Mouse (Mus musculus) liver, adult (tissue): ENCODE data around the gene Ppp1r37.

Experiments used
- GATA4 ChIP-seq: IDR thresholded peaks from 2 replicates; pipeline ENCODE4 v1.6.1; 2014; ENCODE audit warnings: mild to moderate bottlenecking, low read length; ENCODE audit not compliant: insufficient replicate concordance

Ppp1r37 gene

GRCm38 (mm10) chr7:19523017-19523756, 39.7 kb downstream of the Ppp1r37 start:
- TF ChIP-seq GATA4 = no peak

DNA sequence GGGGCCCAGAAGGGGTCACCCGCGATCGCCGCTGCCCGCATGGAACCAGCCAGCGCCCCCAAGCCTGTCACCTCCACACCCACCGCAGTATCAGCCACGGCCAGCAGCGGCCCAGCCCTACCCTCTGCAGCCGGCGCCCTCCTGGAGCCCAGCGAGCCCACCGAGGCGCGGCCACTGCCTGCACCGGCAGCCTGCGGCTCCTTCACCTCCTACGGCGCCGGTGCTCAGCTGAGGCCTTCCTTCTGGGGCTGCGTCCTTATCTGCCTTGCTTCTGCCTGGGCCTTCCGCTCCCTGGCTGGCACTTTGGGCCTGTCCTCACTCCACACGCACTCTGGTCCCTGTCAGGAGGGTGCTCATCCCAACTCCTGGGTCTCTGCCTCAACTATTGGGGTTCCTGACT, 42.8 kb downstream of the Ppp1r37 start:
- TF ChIP-seq GATA4 = no peak

GRCm38 (mm10) chr7:19517652-19518365, 45.1 kb downstream of the Ppp1r37 start, which contains the start of gene Nkpd1:
Nkpd1 (plus strand) TSS chr7:19517838.
- no peak for TF ChIP-seq GATA4

- no peak for TF ChIP-seq GATA4
These were observed 50.5 kb downstream of the Ppp1r37 start for GRCm38 (mm10) chr7:19512353-19512752.

DNA sequence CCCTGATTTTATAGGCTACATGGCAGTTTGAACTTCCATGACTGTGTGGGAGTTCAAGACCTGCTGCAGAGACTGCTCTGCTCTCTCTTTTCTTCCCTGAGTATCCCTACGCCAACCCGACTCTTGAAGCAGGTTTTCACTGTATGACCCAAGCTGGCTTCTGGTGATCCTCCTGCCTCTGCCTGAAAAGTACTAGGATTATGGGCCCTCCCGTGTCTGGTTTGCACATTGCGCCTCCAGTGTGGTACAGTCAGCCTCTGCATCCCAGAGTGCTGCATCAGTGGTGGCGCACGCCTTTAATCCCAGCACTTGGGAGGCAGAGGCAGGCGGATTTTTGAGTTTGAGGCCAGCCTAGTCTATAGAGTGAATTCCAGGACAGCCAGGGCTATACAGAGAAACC, 53.1 kb downstream of the Ppp1r37 start:
- no peak for TF ChIP-seq GATA4

DNA sequence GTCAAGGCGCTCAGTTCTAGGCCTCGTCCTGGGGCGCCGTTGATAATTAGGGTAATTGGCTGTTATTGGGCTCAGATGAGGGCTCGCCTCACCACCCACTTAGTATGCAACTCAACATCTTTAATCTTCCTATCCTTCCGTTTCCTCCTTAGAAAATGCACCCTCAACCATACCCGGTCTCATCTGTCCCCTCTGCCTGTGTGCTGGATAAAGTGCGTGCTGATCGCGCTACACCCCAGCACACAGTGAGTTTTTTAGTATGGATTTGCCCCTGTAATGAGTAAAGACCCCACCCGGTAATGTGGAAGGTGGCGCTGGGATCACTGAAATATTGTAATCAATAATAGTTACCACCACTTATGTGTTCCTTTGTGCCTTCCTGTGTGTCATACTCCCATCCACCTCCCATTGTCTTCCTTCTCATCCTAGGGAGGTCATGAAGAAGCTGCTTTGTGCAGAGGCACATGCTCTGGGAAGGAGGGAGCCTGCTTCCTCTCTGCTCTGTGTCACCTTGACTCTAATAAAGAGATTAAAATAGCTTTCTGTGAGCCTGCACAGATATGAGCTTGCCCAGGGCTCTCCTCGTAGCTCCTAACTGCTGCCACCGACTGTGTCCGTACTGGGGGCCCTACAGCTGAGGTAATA, 53.8 kb downstream of the Ppp1r37 start:
- no peak for TF ChIP-seq GATA4

DNA sequence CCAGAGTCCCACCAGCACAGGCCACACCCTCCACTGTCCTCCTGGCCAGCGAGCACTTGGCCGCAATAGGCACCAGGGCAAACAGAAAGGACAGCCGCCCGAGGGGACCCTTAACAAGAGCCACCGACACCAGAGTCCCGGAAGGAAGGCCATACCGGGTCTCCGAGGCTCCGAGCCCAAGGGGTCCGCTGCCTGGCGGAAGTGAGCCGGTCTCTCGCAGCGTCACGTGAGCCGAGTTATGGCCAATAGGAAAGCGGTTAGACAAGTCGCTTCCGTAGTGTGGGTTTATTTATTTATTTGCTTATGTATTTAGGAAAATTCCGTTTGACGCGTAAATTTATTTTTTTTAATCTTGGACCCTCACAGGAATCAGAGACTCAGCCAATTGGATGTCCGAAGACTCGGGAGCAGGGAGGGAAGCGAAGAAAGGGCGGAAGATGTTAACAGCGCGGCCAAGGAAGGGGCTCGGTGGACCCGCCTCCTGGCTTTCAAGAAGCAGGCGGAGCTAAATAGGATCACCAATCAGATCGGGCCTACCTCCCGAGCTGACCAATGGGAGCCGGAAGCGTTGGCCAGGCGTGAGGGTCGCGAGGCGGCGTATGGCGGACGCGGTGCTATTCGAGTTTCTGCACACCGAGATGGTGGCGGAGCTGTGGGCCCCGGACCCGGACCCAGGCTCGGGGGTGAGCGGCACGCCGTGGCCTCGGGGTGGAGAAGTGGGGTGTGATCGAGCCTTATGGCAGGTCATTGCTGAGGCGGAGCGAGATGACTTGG, 54.5 kb downstream of the Ppp1r37 start, which contains the start of the genes Bloc1s3 and Trappc6a:
Gene Bloc1s3, minus strand, starts transcription at position 218 of the 774 bp plus-strand sequence.
Gene Trappc6a, plus strand, starts transcription at position 246 of the 774 bp plus-strand sequence.
- no peak; the same call in 1 of the 2 replicates for TF ChIP-seq GATA4

DNA sequence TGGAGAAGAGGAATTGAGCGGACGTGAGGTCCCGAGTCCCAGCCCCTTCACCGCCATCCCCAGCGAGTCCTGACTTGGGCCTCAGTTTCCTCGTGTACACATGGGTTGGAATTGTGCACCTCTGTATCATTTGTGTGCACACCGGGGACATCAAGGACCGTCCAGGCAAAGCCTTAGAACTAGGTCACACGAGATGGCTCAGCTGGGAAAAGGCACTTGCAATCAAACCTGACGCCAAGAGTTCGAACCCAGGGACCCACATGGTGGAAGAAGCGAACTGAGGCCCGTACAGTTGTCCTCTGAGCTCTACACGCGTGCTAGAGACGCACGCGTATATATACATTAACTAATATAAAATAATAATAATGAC, 55.3 kb downstream of the Ppp1r37 start:
- TF ChIP-seq GATA4 = no peak

DNA sequence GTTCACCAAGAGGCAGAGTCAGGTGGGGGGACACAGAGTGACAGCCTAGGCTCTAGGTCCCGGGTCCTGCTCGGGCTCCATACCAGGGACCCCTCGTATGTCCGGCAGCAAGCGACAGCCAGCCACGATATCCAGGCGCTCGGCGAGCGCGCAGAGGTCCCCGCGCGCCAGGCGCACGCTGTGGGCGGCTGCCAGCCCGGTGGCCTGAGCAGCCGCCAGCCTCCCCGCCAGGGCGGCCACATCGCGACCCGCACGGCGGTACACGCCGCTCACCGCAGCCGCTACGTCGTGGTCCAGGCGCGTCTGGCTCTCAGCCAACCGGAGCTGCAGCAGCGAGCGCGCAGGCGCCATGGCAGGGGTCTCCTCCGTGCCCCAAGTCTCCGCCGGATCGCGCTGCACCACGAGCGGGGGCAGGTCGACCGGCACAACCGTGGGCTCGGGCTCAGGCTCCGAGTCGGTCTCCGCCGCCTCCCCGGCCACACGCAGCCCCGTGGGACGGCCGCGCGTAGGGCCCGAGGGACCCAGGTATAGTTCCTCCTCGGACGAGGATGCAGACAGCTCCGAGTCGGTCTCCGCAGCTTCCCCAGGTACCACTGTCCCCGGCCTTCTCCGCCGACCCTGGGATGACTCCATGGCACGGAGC, 55.8 kb downstream of the Ppp1r37 start:
- no peak for TF ChIP-seq GATA4

DNA sequence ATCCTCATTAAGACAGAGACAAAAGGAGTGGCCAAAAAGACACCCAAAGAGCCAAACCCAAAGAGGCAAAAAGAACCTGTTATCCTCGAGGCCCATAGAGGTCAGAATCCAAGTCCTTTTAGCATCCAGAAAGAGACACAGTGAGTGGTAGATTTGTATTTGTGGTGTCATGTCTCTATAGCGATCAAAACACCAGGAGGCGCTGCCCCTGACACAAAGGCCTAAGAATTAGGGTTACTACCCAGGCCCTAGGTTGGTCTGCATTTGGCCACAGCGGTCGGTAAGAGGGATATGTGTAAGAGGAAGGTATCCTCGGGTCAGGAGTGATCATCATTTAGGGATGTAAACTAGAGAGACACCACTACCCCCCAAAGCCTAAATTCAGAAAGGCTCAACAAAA, 56.5 kb downstream of the Ppp1r37 start:
- TF ChIP-seq GATA4 = no peak

DNA sequence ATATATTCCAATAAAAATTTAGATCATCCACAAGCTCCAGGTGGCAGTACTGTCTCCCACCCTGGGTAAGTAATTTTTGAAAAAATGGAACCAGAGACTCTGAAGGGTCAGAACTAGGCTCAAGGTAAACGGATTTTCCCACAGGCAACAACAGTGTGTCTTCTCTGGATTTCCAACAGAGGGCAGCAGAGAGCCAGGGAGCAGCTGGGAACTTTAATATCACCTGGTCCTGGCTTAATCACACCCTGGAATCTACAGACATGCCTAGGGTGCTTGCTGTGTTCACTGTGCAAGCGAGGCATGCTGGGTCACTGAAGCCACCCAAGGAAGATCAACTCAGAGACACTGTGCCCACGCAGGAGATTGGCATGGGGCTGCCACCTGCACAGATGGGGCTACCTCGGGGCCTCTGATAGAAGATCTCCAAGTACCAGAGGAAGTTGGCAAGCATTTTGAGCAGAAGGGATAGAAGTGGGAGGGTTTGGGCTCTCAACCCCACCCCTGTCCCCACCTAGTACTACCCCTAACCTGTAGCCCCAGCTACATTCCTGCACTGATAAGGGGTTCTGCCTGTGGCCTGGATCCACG, 59.3 kb downstream of the Ppp1r37 start:
- no peak for TF ChIP-seq GATA4

DNA sequence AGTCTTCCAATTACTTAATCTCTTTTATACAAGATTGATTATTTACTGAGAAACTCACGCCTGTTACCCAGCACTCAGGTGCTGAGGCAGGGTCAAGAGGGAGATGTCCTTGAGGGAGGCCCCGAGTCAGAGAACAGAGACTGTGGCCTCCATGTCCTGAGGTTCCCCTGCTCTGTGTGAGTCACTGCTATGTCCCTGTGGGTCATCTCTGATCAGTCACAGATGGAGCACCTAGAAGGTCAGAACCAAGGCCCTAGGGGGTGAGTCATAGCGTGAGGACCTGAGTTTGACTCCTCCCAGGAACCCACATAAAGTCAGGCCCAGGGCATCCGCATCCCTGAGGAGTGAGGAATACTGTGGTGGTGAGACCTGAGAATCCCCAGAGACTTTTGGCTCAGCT, 61.2 kb downstream of the Ppp1r37 start:
- no peak for TF ChIP-seq GATA4

GRCm38 (mm10) chr7:19500420-19501363, 62.2 kb downstream of the Ppp1r37 start:
- no peak for TF ChIP-seq GATA4
